Mouse (Mus musculus): ENCODE measurements around the gene Adamts13. TPM values are rescaled to one million over a fixed set of nuclear protein-coding genes. Genes with fewer than 3 reads are reported as not detected.

Gene Adamts13
- polyA plus RNA-seq, 1 experiment from 2014 or later, result not detected

- Histone ChIP-seq H3K9ac (no peak overlapping the region), H3K4me3 (no peak overlapping the region), H3K4me2 (no peak overlapping the region), H3K9me3 (no peaks in the 10 kb centered on the region), H3K36me3 (peaks cover 96% of the 10 kb centered on the region), H3K27me3 (no peaks in the 10 kb centered on the region), H3K27ac (replicated peaks) (no peak overlapping the region), H3K4me1 (replicated peaks) (no peaks in the 10 kb centered on the region)
- no peak for ATAC-seq (ENCODE audit: low read depth)
- whole genome bisulfite sequencing, result 94% methylated on average over 4 of the region's 4 CpGs
Observed at GRCm38 (mm10) chr2:26952193-26952592, 21.0 kb upstream of the Adamts13 start.

GRCm38 (mm10) chr2:26952866-26953265 is 20.4 kb upstream of the Adamts13 start:
- H3K4me1 ChIP-seq (replicated peaks), result no peaks in the 10 kb centered on the region
- WGBS, result 91% methylated on average over 8 of the region's 8 CpGs
- peaks cover 99% of the 10 kb centered on the region for H3K36me3 ChIP-seq
- no peak overlapping the region for H3K4me3 ChIP-seq
- H3K9ac ChIP-seq, result no peak overlapping the region
- no peak overlapping the region for H3K4me2 ChIP-seq
- no peak for ATAC-seq (ENCODE audit: low read depth)
- H3K27ac ChIP-seq (replicated peaks), result no peak overlapping the region
- H3K9me3 ChIP-seq, result no peaks in the 10 kb centered on the region
- no peaks in the 10 kb centered on the region for H3K27me3 ChIP-seq

GRCm38 (mm10) chr2:26954735-26955395 is 18.4 kb upstream of the Adamts13 start:
- whole genome bisulfite sequencing, result 91% methylated on average over 2 of the region's 2 CpGs
- no peaks in the 10 kb centered on the region for H3K27me3 ChIP-seq
- no peaks in the 10 kb centered on the region for H3K9me3 ChIP-seq
- H3K4me2 ChIP-seq, result no peak overlapping the region
- H3K9ac ChIP-seq, result no peak overlapping the region
- no peaks in the 10 kb centered on the region for H3K4me1 ChIP-seq (replicated peaks)
- ATAC-seq (ENCODE audit: low read depth), result no peak
- H3K4me3 ChIP-seq, result no peak overlapping the region
- peaks cover 95% of the 10 kb centered on the region for H3K36me3 ChIP-seq
- H3K27ac ChIP-seq (replicated peaks), result no peak overlapping the region

GRCm38 (mm10) chr2:26956811-26957487 is 16.3 kb upstream of the Adamts13 start:
- no peak overlapping the region for H3K27ac ChIP-seq (replicated peaks)
- peaks cover 92% of the 10 kb centered on the region for H3K36me3 ChIP-seq
- H3K9ac ChIP-seq, result no peak overlapping the region
- no peak overlapping the region for H3K4me2 ChIP-seq
- peaks cover 14% of the 10 kb centered on the region for H3K4me1 ChIP-seq (replicated peaks)
- no peaks in the 10 kb centered on the region for H3K9me3 ChIP-seq
- no peak for ATAC-seq (ENCODE audit: low read depth)
- H3K4me3 ChIP-seq, result no peak overlapping the region
- H3K27me3 ChIP-seq, result no peaks in the 10 kb centered on the region
- 96% methylated on average over 12 of the region's 12 CpGs for WGBS

- H3K27me3 ChIP-seq, result no peaks in the 10 kb centered on the region
- no peak for ATAC-seq (ENCODE audit: low read depth)
- peaks cover 92% of the 10 kb centered on the region for H3K36me3 ChIP-seq
- H3K9ac ChIP-seq, result no peak overlapping the region
- H3K4me1 ChIP-seq (replicated peaks), result peaks cover 18% of the 10 kb centered on the region
- WGBS, result 92% methylated on average over 2 of the region's 2 CpGs
- H3K9me3 ChIP-seq, result no peaks in the 10 kb centered on the region
- H3K4me3 ChIP-seq, result no peak overlapping the region
- H3K4me2 ChIP-seq, result no peak overlapping the region
- no peak overlapping the region for H3K27ac ChIP-seq (replicated peaks)
Observed at GRCm38 (mm10) chr2:26957488-26957859, 15.7 kb upstream of the Adamts13 start.

GRCm38 (mm10) chr2:26960756-26961155 is 12.5 kb upstream of the Adamts13 start:
- WGBS, result 84% methylated on average over 4 of the region's 4 CpGs
- H3K27ac ChIP-seq (replicated peaks), result no peak overlapping the region
- no peaks in the 10 kb centered on the region for H3K9me3 ChIP-seq
- peak overlapping the region; percentile 34; the same call in 1 of the 2 replicates for H3K9ac ChIP-seq
- H3K27me3 ChIP-seq, result no peaks in the 10 kb centered on the region
- H3K4me2 ChIP-seq, result no peak overlapping the region
- peaks cover 59% of the 10 kb centered on the region for H3K36me3 ChIP-seq
- peaks cover 35% of the 10 kb centered on the region for H3K4me1 ChIP-seq (replicated peaks)
- no peak for ATAC-seq (ENCODE audit: low read depth)
- H3K4me3 ChIP-seq, result no peak overlapping the region

- under 1% methylated on average over 50 of the region's 50 CpGs for WGBS
- ATAC-seq (ENCODE audit: low read depth), result peak; percentile 97
- Histone ChIP-seq H3K36me3 (peaks cover 27% of the 10 kb centered on the region), H3K4me3 (peak within 1 kb of the TSS; percentile 71), H3K27me3 (no peaks in the 10 kb centered on the region), H3K9ac (peak within 1 kb of the TSS; percentile 93), H3K4me2 (peak within 1 kb of the TSS; percentile 94), H3K4me1 (replicated peaks) (peaks cover 35% of the 10 kb centered on the region), H3K27ac (replicated peaks) (peak within 1 kb of the TSS; percentile 99), H3K9me3 (0 out of 2 replicates have a peak, but pooled peaks cover 3% of the 10 kb centered on the region)
Observed at GRCm38 (mm10) chr2:26963923-26964723, 9.1 kb upstream of the Adamts13 start, which contains the start of gene Rexo4. Gene Rexo4, minus strand, starts transcription at chr2:26964386.

GRCm38 (mm10) chr2:26964724-26965370 is 8.4 kb upstream of the Adamts13 start:
- H3K4me2 ChIP-seq, result peak overlapping the region; percentile 94
- H3K9ac ChIP-seq, result peak overlapping the region; percentile 93
- ATAC-seq (ENCODE audit: low read depth), result peak; percentile 12
- H3K27me3 ChIP-seq, result no peaks in the 10 kb centered on the region
- peak overlapping the region; percentile 99 for H3K27ac ChIP-seq (replicated peaks)
- 20% methylated on average over 14 of the region's 14 CpGs for WGBS
- H3K4me1 ChIP-seq (replicated peaks), result peaks cover 35% of the 10 kb centered on the region
- H3K36me3 ChIP-seq, result peaks cover 22% of the 10 kb centered on the region
- 0 out of 2 replicates have a peak, but pooled peaks cover 3% of the 10 kb centered on the region for H3K9me3 ChIP-seq
- peak overlapping the region; percentile 71 for H3K4me3 ChIP-seq

GRCm38 (mm10) chr2:26967262-26967661 is 6.0 kb upstream of the Adamts13 start:
- 80% methylated on average over 2 of the region's 2 CpGs for WGBS
- no peaks in the 10 kb centered on the region for H3K27me3 ChIP-seq
- 0 out of 2 replicates have a peak, but pooled peaks cover 3% of the 10 kb centered on the region for H3K9me3 ChIP-seq
- H3K9ac ChIP-seq, result no peak overlapping the region
- H3K4me2 ChIP-seq, result no peak overlapping the region
- H3K27ac ChIP-seq (replicated peaks), result no peak overlapping the region
- no peak overlapping the region for H3K4me3 ChIP-seq
- H3K4me1 ChIP-seq (replicated peaks), result peaks cover 18% of the 10 kb centered on the region
- peaks cover 2% of the 10 kb centered on the region for H3K36me3 ChIP-seq
- ATAC-seq (ENCODE audit: low read depth), result no peak

GRCm38 (mm10) chr2:26973960-26974359 is 744 bp downstream of the Adamts13 start:
- WGBS, result 66% methylated on average over 4 of the region's 4 CpGs
- Histone ChIP-seq H3K9me3 (no peaks in the 10 kb centered on the region), H3K4me2 (no peak overlapping the region)

GRCm38 (mm10) chr2:26980361-26980760 is 7.1 kb downstream of the Adamts13 start:
- Histone ChIP-seq H3K36me3 (no peaks in the 10 kb centered on the region), H3K4me3 (no peak overlapping the region)
- 63% methylated on average over 1 of the region's 1 CpGs for WGBS

More at GRCm38 (mm10) chr2:26973960-26974359, 744 bp downstream of the Adamts13 start:
- no peak for ATAC-seq (ENCODE audit: low read depth)
- Histone ChIP-seq H3K4me3 (no peak overlapping the region), H3K4me1 (replicated peaks) (no peaks in the 10 kb centered on the region), H3K36me3 (no peaks in the 10 kb centered on the region), H3K27ac (replicated peaks) (no peak overlapping the region), H3K9ac (no peak overlapping the region), H3K27me3 (no peaks in the 10 kb centered on the region)

More at GRCm38 (mm10) chr2:26980361-26980760, 7.1 kb downstream of the Adamts13 start:
- H3K9ac ChIP-seq, result no peak overlapping the region
- no peaks in the 10 kb centered on the region for H3K27me3 ChIP-seq
- no peak overlapping the region for H3K4me2 ChIP-seq
- ATAC-seq (ENCODE audit: low read depth), result no peak
- H3K9me3 ChIP-seq, result no peaks in the 10 kb centered on the region
- H3K4me1 ChIP-seq (replicated peaks), result no peaks in the 10 kb centered on the region
- no peak overlapping the region for H3K27ac ChIP-seq (replicated peaks)

Data from neural tube, embryonic 13.5 days (tissue).